Mouse (Mus musculus) left cerebral cortex, adult 2 months (tissue): ENCODE data around the gene Tbrg4. TPM values are rescaled to one million over a fixed set of nuclear protein-coding genes. Genes with fewer than 3 reads are reported as not detected.
A peak's percentile ranks its signal among the peaks of the same experiment; 100 is the strongest.

Experiments used
- DNase-seq, 2 experiments: peaks; one replicate each; pipeline ENCODE4 v3.0.0; 2021 to 2022; ENCODE audit warnings: low spot score in 2 of 2, mixed read lengths in 1 of 2; ENCODE audit errors: extremely low spot score in 1 of 2
- H3K27ac ChIP-seq: fragments of 200-600 bp; 2 replicates; pipeline ENCODE4 v1.8.1; 2022
- H3K4me3 ChIP-seq: fragments of 200-600 bp; 2 replicates; pipeline ENCODE4 v1.8.1; 2022
- CTCF ChIP-seq: fragments of 200-600 bp; IDR thresholded peaks from 2 replicates; pipeline ENCODE4 v1.8.1; 2022; ENCODE audit warnings: antibody characterized with exemption, mild to moderate bottlenecking, moderate library complexity
- intact Hi-C: fragments of 180-260 bp; cut with DNase I; formaldehyde crosslinking; loops from one replicate; pipeline ENCODE4 v1.15.1; 2025
- total RNA-seq, 2 experiments: library from RNA; stranded (reverse); gene quantifications; 2 replicates each; pipeline ENCODE4 v1.2.3; 2021

The Tbrg4 gene
- total RNA-seq, 2 experiments from 2014 or later, result 45.9 to 50.8 TPM

GRCm38 (mm10) chr11:6615250-6616205 lies 10.3 kb downstream of the Tbrg4 start:
- intact Hi-C loops, result no loop called here
- no peak for TF ChIP-seq CTCF
- no peak for DNase-seq
- H3K27ac ChIP-seq, result no peak overlapping the region
- H3K4me3 ChIP-seq, result no peak overlapping the region

GRCm38 (mm10) chr11:6605491-6606399 lies 20.1 kb downstream of the Tbrg4 start, which contains the start of gene Nacad:
Gene Nacad, minus strand, starts transcription at chr11:6606053.
- peak within 1 kb of the TSS; percentile 99 for H3K27ac ChIP-seq
- no peak for TF ChIP-seq CTCF
- peak; percentile 79 to 82 for DNase-seq
- peak within 1 kb of the TSS; percentile 83 for H3K4me3 ChIP-seq
- intact Hi-C loops, result no loop called here

GRCm38 (mm10) chr11:6605021-6605481 lies 20.8 kb downstream of the Tbrg4 start:
- peak overlapping the region; percentile 99 for H3K27ac ChIP-seq
- intact Hi-C loops, result no loop called here
- no peak for DNase-seq
- peak overlapping the region; percentile 83 for H3K4me3 ChIP-seq
- TF ChIP-seq CTCF, result peak; percentile 44

- DNase-seq, result no peak
- intact Hi-C loops, result no loop called here
- peak overlapping the region; percentile 99 for H3K27ac ChIP-seq
- no peak for TF ChIP-seq CTCF
- H3K4me3 ChIP-seq, result peak overlapping the region; percentile 83
These were observed 21.3 kb downstream of the Tbrg4 start for GRCm38 (mm10) chr11:6604604-6604936.

- peak in 1 of 2 experiments; percentile 52 for DNase-seq
- TF ChIP-seq CTCF, result no peak
- intact Hi-C loops, result no loop called here
- Histone ChIP-seq H3K27ac (peak overlapping the region; percentile 99), H3K4me3 (peak overlapping the region; percentile 83)
These were observed 21.8 kb downstream of the Tbrg4 start for GRCm38 (mm10) chr11:6603887-6604603.

- Histone ChIP-seq H3K27ac (peak overlapping the region; percentile 99; the same call in 1 of the 2 replicates), H3K4me3 (peak overlapping the region; percentile 83)
- intact Hi-C loops, result no loop called here
- no peak for TF ChIP-seq CTCF
- DNase-seq, result no peak
These were observed 22.6 kb downstream of the Tbrg4 start for GRCm38 (mm10) chr11:6603224-6603623.

- H3K27ac ChIP-seq, result no peak overlapping the region
- H3K4me3 ChIP-seq, result no peak overlapping the region
- intact Hi-C loops, result no loop called here
- DNase-seq, result no peak
- no peak for TF ChIP-seq CTCF
These were observed 23.2 kb downstream of the Tbrg4 start for GRCm38 (mm10) chr11:6602662-6603061.

GRCm38 (mm10) chr11:6601649-6602480 lies 24.0 kb downstream of the Tbrg4 start:
- Histone ChIP-seq H3K4me3 (no peak overlapping the region), H3K27ac (no peak overlapping the region)
- intact Hi-C loops, result no loop called here
- no peak for DNase-seq
- no peak for TF ChIP-seq CTCF

GRCm38 (mm10) chr11:6600284-6600944 lies 25.5 kb downstream of the Tbrg4 start:
- Histone ChIP-seq H3K4me3 (no peak overlapping the region), H3K27ac (no peak overlapping the region; the same call in 1 of the 2 replicates)
- intact Hi-C loops, result no loop called here
- no peak for DNase-seq
- no peak for TF ChIP-seq CTCF

- H3K4me3 ChIP-seq, result no peak overlapping the region
- intact Hi-C loops, result no loop called here
- DNase-seq, result no peak
- TF ChIP-seq CTCF, result no peak
- H3K27ac ChIP-seq, result peak overlapping the region; percentile 67
These were observed 26.0 kb downstream of the Tbrg4 start for GRCm38 (mm10) chr11:6599831-6600230.
